Mouse (Mus musculus): ENCODE results near the gene Gapdh. TPM values are rescaled to one million over a fixed set of nuclear protein-coding genes. Genes with fewer than 3 reads are reported as not detected.

The Gapdh gene
- polyA plus RNA-seq, 1 experiment, result 1,160 TPM

DNA sequence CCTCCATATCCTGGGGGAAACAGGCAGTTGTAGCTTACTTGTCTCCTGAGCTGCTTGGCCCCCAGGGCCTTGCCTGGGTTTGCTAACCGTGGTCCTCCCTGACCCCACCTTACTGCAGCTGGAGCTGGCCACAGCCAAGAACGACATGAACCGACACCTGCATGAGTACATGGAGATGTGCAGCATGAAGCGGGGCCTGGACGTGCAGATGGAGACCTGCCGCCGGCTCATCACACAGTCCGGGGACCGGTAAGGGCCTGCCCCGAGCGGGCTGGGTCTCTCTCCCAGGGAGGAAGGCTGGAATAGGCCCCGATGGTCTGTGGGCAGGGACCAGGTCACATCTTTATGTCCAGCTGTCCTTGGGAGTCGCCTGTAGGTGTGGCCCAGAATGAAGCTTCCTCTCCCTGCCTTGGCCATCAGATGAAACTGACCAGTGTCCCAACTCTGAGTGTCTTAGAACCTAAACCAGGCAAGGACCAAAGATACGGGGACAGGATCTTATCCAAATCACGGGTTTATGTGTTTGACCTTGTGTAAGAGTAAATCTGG lies 7.2 kb downstream of the Gapdh start:
- DNase-seq (ENCODE audit: low read depth in 1 of 2, low spot score in 2 of 2), result no peak
- no peaks in the 10 kb centered on the region for H3K27me3 ChIP-seq (ENCODE audit: control insufficient read depth, insufficient read depth, low read length)
- peaks cover 35% of the 10 kb centered on the region for H3K36me3 ChIP-seq (ENCODE audit: control insufficient read depth, insufficient read depth, low read length)
- peaks cover 3% of the 10 kb centered on the region; the same call in 1 of the 2 replicates for H3K4me1 ChIP-seq (ENCODE audit: control insufficient read depth, insufficient read depth, insufficient read length)
- H3K27ac ChIP-seq (ENCODE audit: insufficient read depth, low read length), result no peak overlapping the region
- WGBS, result 90% methylated on average over 15 of the region's 15 CpGs
- TF ChIP-seq POLR2A (IDR thresholded peaks at IDR 0.05; ENCODE audit: low read depth, low read length) (no peak), CTCF (IDR thresholded peaks at IDR 0.05; ENCODE audit: extremely low read depth, insufficient read depth, insufficient read length, insufficient replicate concordance) (no peak)
- H3K4me3 ChIP-seq (ENCODE audit: extremely low read depth, insufficient read depth, insufficient read length), result no peak overlapping the region

- DNase-seq (ENCODE audit: low read depth in 1 of 2, low spot score in 2 of 2), result no peak
- TF ChIP-seq CTCF (IDR thresholded peaks at IDR 0.05; ENCODE audit: extremely low read depth, insufficient read depth, insufficient read length, insufficient replicate concordance) (no peak), POLR2A (IDR thresholded peaks at IDR 0.05; ENCODE audit: low read depth, low read length) (no peak)
- Histone ChIP-seq H3K4me3 (ENCODE audit: extremely low read depth, insufficient read depth, insufficient read length) (no peak overlapping the region), H3K4me1 (ENCODE audit: control insufficient read depth, insufficient read depth, insufficient read length) (no peaks in the 10 kb centered on the region), H3K36me3 (ENCODE audit: control insufficient read depth, insufficient read depth, low read length) (peaks cover 42% of the 10 kb centered on the region), H3K27me3 (ENCODE audit: control insufficient read depth, insufficient read depth, low read length) (no peaks in the 10 kb centered on the region), H3K27ac (ENCODE audit: insufficient read depth, low read length) (no peak overlapping the region)
- 85% methylated on average over 7 of the region's 7 CpGs for WGBS
Observed at GRCm38 (mm10) chr6:125156903-125157614, 9.2 kb downstream of the Gapdh start.

- 89% methylated on average over 3 of the region's 3 CpGs for WGBS
- Histone ChIP-seq H3K27me3 (ENCODE audit: control insufficient read depth, insufficient read depth, low read length) (no peaks in the 10 kb centered on the region), H3K27ac (ENCODE audit: insufficient read depth, low read length) (no peak overlapping the region), H3K4me3 (ENCODE audit: extremely low read depth, insufficient read depth, insufficient read length) (no peak overlapping the region), H3K4me1 (ENCODE audit: control insufficient read depth, insufficient read depth, insufficient read length) (no peaks in the 10 kb centered on the region), H3K36me3 (ENCODE audit: control insufficient read depth, insufficient read depth, low read length) (peaks cover 43% of the 10 kb centered on the region)
- no peak for TF ChIP-seq CTCF (IDR thresholded peaks at IDR 0.05; ENCODE audit: extremely low read depth, insufficient read depth, insufficient read length, insufficient replicate concordance)
- no peak for TF ChIP-seq POLR2A (IDR thresholded peaks at IDR 0.05; ENCODE audit: low read depth, low read length)
- DNase-seq (ENCODE audit: low read depth in 1 of 2, low spot score in 2 of 2), result no peak
Observed at GRCm38 (mm10) chr6:125156491-125156890, 9.8 kb downstream of the Gapdh start.

- H3K4me1 ChIP-seq (ENCODE audit: control insufficient read depth, insufficient read depth, insufficient read length), result no peaks in the 10 kb centered on the region
- 83% methylated on average over 8 of the region's 8 CpGs for WGBS
- no peak for DNase-seq (ENCODE audit: low read depth in 1 of 2, low spot score in 2 of 2)
- H3K36me3 ChIP-seq (ENCODE audit: control insufficient read depth, insufficient read depth, low read length), result peaks cover 33% of the 10 kb centered on the region
- no peak for TF ChIP-seq POLR2A (IDR thresholded peaks at IDR 0.05; ENCODE audit: low read depth, low read length)
- TF ChIP-seq CTCF (IDR thresholded peaks at IDR 0.05; ENCODE audit: extremely low read depth, insufficient read depth, insufficient read length, insufficient replicate concordance), result no peak
- no peak overlapping the region for H3K4me3 ChIP-seq (ENCODE audit: extremely low read depth, insufficient read depth, insufficient read length)
- H3K27ac ChIP-seq (ENCODE audit: insufficient read depth, low read length), result no peak overlapping the region
- no peaks in the 10 kb centered on the region for H3K27me3 ChIP-seq (ENCODE audit: control insufficient read depth, insufficient read depth, low read length)
Observed at GRCm38 (mm10) chr6:125155262-125155661, 11.0 kb downstream of the Gapdh start.

- Histone ChIP-seq H3K36me3 (ENCODE audit: control insufficient read depth, insufficient read depth, low read length) (peaks cover 31% of the 10 kb centered on the region), H3K4me1 (ENCODE audit: control insufficient read depth, insufficient read depth, insufficient read length) (no peaks in the 10 kb centered on the region), H3K27ac (ENCODE audit: insufficient read depth, low read length) (no peak overlapping the region), H3K4me3 (ENCODE audit: extremely low read depth, insufficient read depth, insufficient read length) (no peak overlapping the region), H3K27me3 (ENCODE audit: control insufficient read depth, insufficient read depth, low read length) (no peaks in the 10 kb centered on the region)
- peak; percentile 5; the same call in 1 of the 2 replicates for TF ChIP-seq CTCF (IDR thresholded peaks at IDR 0.05; ENCODE audit: extremely low read depth, insufficient read depth, insufficient read length, insufficient replicate concordance)
- TF ChIP-seq POLR2A (IDR thresholded peaks at IDR 0.05; ENCODE audit: low read depth, low read length), result no peak
- no peak for DNase-seq (ENCODE audit: low read depth in 1 of 2, low spot score in 2 of 2)
Observed at GRCm38 (mm10) chr6:125154550-125154949, 11.7 kb downstream of the Gapdh start.

DNA sequence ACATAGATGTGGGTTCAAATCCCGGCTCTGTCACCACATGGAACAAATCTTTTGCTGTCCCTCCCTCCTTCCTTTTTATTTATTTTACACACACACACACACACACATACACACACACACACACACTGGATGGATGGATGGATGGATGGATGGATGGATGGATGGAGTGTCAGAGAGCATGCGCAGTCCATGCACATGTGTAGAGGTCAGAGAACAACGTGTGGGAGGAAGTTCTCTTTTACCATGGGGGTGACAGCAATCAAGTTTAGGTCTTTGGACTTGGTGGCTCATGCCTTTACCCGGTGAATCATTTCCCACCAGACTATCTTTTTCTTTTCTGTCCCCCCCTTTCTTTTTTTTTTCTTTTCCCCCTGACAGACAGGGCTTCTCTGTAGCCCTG lies 12.6 kb downstream of the Gapdh start:
- H3K27ac ChIP-seq (ENCODE audit: insufficient read depth, low read length), result no peak overlapping the region
- TF ChIP-seq POLR2A (IDR thresholded peaks at IDR 0.05; ENCODE audit: low read depth, low read length) (no peak), CTCF (IDR thresholded peaks at IDR 0.05; ENCODE audit: extremely low read depth, insufficient read depth, insufficient read length, insufficient replicate concordance) (no peak)
- no peak overlapping the region for H3K4me3 ChIP-seq (ENCODE audit: extremely low read depth, insufficient read depth, insufficient read length)
- no peaks in the 10 kb centered on the region for H3K27me3 ChIP-seq (ENCODE audit: control insufficient read depth, insufficient read depth, low read length)
- peaks cover 25% of the 10 kb centered on the region for H3K36me3 ChIP-seq (ENCODE audit: control insufficient read depth, insufficient read depth, low read length)
- DNase-seq (ENCODE audit: low read depth in 1 of 2, low spot score in 2 of 2), result no peak
- peaks cover 1% of the 10 kb centered on the region; the same call in 1 of the 2 replicates for H3K4me1 ChIP-seq (ENCODE audit: control insufficient read depth, insufficient read depth, insufficient read length)
- WGBS, result 90% methylated on average over 4 of the region's 4 CpGs

GRCm38 (mm10) chr6:125153018-125153389 lies 13.3 kb downstream of the Gapdh start:
- H3K27ac ChIP-seq (ENCODE audit: insufficient read depth, low read length), result no peak overlapping the region
- DNase-seq (ENCODE audit: low read depth in 1 of 2, low spot score in 2 of 2), result no peak
- 98% methylated on average over 5 of the region's 5 CpGs for WGBS

More at GRCm38 (mm10) chr6:125153018-125153389, 13.3 kb downstream of the Gapdh start:
- no peak overlapping the region for H3K4me3 ChIP-seq (ENCODE audit: extremely low read depth, insufficient read depth, insufficient read length)
- H3K27me3 ChIP-seq (ENCODE audit: control insufficient read depth, insufficient read depth, low read length), result no peaks in the 10 kb centered on the region
- peaks cover 4% of the 10 kb centered on the region; the same call in 1 of the 2 replicates for H3K4me1 ChIP-seq (ENCODE audit: control insufficient read depth, insufficient read depth, insufficient read length)
- TF ChIP-seq POLR2A (IDR thresholded peaks at IDR 0.05; ENCODE audit: low read depth, low read length), result no peak
- no peak for TF ChIP-seq CTCF (IDR thresholded peaks at IDR 0.05; ENCODE audit: extremely low read depth, insufficient read depth, insufficient read length, insufficient replicate concordance)
- peaks cover 25% of the 10 kb centered on the region for H3K36me3 ChIP-seq (ENCODE audit: control insufficient read depth, insufficient read depth, low read length)

Data from spleen, adult 2 months (tissue).